Mouse (Mus musculus): ENCODE measurements around the gene Zic4. TPM values are rescaled to one million over a fixed set of nuclear protein-coding genes. Genes with fewer than 3 reads are reported as not detected.

Gene Zic4
- polyA plus RNA-seq (2012; rRNA removed): not detected in 2 replicates

GRCm38 (mm10) chr9:91361856-91362601 lies at the start of gene Zic4:
TSS of gene Zic4 (plus strand) at chr9:91362413.

DNA sequence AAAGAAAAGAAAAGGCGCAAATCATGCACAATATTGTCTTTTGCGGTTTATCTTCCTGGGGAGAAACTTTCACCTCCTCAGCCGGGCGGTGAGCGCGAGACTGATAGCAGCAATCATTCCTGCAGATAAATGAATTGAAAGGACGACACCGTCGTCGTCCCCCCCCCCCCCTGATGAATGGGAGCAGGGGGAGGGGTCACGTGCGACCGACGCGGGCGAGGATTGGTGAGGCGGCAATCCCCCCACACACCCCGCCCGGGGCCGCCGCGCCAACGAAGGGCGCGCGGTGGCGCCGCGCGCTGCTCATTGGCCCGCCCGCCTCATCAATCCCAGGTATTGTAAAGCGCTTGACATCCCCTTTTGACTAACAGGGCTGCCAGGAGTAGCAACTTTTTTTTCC lies 3.5 kb downstream of the Zic4 start, which contains the start of gene Zic1:
Gene Zic1 (minus strand): TSS at position 147 of the 400 bp plus-strand sequence.

Other genes with a start within 250 kb of the Zic4 start
- gene Zic1, start 3.4 kb downstream of the Zic4 start, polyA plus RNA-seq (2012; rRNA removed): 0.01 and 0.23 TPM in 2 replicates